Mouse (Mus musculus) megakaryocyte, embryonic 14.5 days (primary cell): ENCODE data around the gene Dguok. TPM values are rescaled to one million over a fixed set of nuclear protein-coding genes. Genes with fewer than 3 reads are reported as not detected.

Source experiments
- H3K27me3 ChIP-seq: replicated peaks from 2 replicates; pipeline ENCODE3; 2012; ENCODE audit warnings: inconsistent platforms
- H3K36me3 ChIP-seq: replicated peaks from 2 replicates; pipeline ENCODE3; 2012; ENCODE audit warnings: low read length, inconsistent platforms, mixed read lengths
- H3K4me1 ChIP-seq: 2 replicates; pipeline ENCODE4 v1.6.1; 2012; ENCODE audit warnings: inconsistent platforms
- H3K4me3 ChIP-seq: replicated peaks from 2 replicates; pipeline ENCODE3; 2012; ENCODE audit warnings: moderate library complexity, mild to moderate bottlenecking, inconsistent platforms
- H3K9me3 ChIP-seq: 2 replicates; pipeline ENCODE4 v1.6.1; 2012; ENCODE audit warnings: inconsistent platforms
- FLI1 ChIP-seq: IDR thresholded peaks from 2 replicates; pipeline ENCODE4 v1.6.1; 2012; ENCODE audit warnings: low read length, inconsistent platforms, mixed read lengths
- GATA1 ChIP-seq: IDR thresholded peaks from 3 replicates; pipeline ENCODE4 v1.6.1; 2012; ENCODE audit warnings: mixed read lengths, low read length, inconsistent platforms, borderline replicate concordance
- polyA plus RNA-seq: library from polyadenylated mRNA; stranded (reverse); fragments of >175 nt; gene quantifications from 2 replicates; pipeline ENCODE4 v1.2.3, GENCODE M21; 2012; ENCODE audit warnings: low replicate concordance; ENCODE audit not compliant: insufficient read depth

Dguok gene
- polyA plus RNA-seq, 1 experiment = 10.8 TPM

- TF ChIP-seq GATA1 = no peak
- TF ChIP-seq FLI1 = no peak
- Histone ChIP-seq H3K36me3 (peaks cover 73% of the 10 kb centered on the region), H3K4me3 (peak overlapping the region; percentile 59), H3K27me3 (no peaks in the 10 kb centered on the region), H3K9me3 (no peaks in the 10 kb centered on the region), H3K4me1 (peaks cover 99% of the 10 kb centered on the region)
Measured at GRCm38 (mm10) chr6:83437802-83438201, 69.0 kb downstream of the Dguok start.

- Histone ChIP-seq H3K4me3 (peak overlapping the region; percentile 59), H3K36me3 (peaks cover 74% of the 10 kb centered on the region), H3K9me3 (no peaks in the 10 kb centered on the region), H3K4me1 (peaks cover 99% of the 10 kb centered on the region), H3K27me3 (no peaks in the 10 kb centered on the region)
- TF ChIP-seq FLI1 (no peak), GATA1 (no peak)
Measured at GRCm38 (mm10) chr6:83437225-83437624, 69.5 kb downstream of the Dguok start.

GRCm38 (mm10) chr6:83436547-83436946 is 70.2 kb downstream of the Dguok start:
- peaks cover 99% of the 10 kb centered on the region for H3K4me1 ChIP-seq
- no peaks in the 10 kb centered on the region for H3K27me3 ChIP-seq
- peak overlapping the region; percentile 38 for H3K4me3 ChIP-seq
- TF ChIP-seq GATA1 (no peak), FLI1 (no peak)
- H3K9me3 ChIP-seq = no peaks in the 10 kb centered on the region
- peaks cover 81% of the 10 kb centered on the region for H3K36me3 ChIP-seq

- no peaks in the 10 kb centered on the region for H3K9me3 ChIP-seq
- peaks cover 90% of the 10 kb centered on the region for H3K4me1 ChIP-seq
- H3K36me3 ChIP-seq = peaks cover 90% of the 10 kb centered on the region
Measured at GRCm38 (mm10) chr6:83435174-83435573, 71.6 kb downstream of the Dguok start.

GRCm38 (mm10) chr6:83433546-83433945 is 73.2 kb downstream of the Dguok start:
- no peak for TF ChIP-seq GATA1
- Histone ChIP-seq H3K27me3 (no peaks in the 10 kb centered on the region), H3K4me1 (peaks cover 85% of the 10 kb centered on the region), H3K36me3 (peaks cover 92% of the 10 kb centered on the region), H3K4me3 (peak overlapping the region; percentile 46), H3K9me3 (no peaks in the 10 kb centered on the region)

More at GRCm38 (mm10) chr6:83435174-83435573, 71.6 kb downstream of the Dguok start:
- Histone ChIP-seq H3K27me3 (no peaks in the 10 kb centered on the region), H3K4me3 (no peak overlapping the region)
- no peak for TF ChIP-seq FLI1

- no peaks in the 10 kb centered on the region for H3K9me3 ChIP-seq
- TF ChIP-seq GATA1 (no peak), FLI1 (no peak)
- peaks cover 92% of the 10 kb centered on the region for H3K36me3 ChIP-seq
- no peaks in the 10 kb centered on the region for H3K27me3 ChIP-seq
- no peak overlapping the region for H3K4me3 ChIP-seq
- peaks cover 85% of the 10 kb centered on the region for H3K4me1 ChIP-seq
Measured at GRCm38 (mm10) chr6:83432966-83433365, 73.8 kb downstream of the Dguok start.

Other genes with a start within 250 kb of the Dguok start
- gene Mthfd2, start 181.1 kb downstream of the Dguok start, polyA plus RNA-seq = 17.8 and 30.5 TPM in 2 replicates
- gene Mob1a, start 181.0 kb downstream of the Dguok start, polyA plus RNA-seq = 20.8 and 26.9 TPM in 2 replicates
- 46.0 and 113 TPM in 2 replicates for gene Bola3, start 157.8 kb downstream of the Dguok start, polyA plus RNA-seq
- gene Tet3, start 47.9 kb downstream of the Dguok start, polyA plus RNA-seq = 10.6 and 12.2 TPM in 2 replicates
- not detected in 2 replicates for gene Actg2, start 29.3 kb upstream of the Dguok start, polyA plus RNA-seq
- gene Stambp, start 65.8 kb upstream of the Dguok start, polyA plus RNA-seq = 3.3 and 3.7 TPM in 2 replicates
- not detected in 2 replicates for gene Clec4f, start 149.2 kb upstream of the Dguok start, polyA plus RNA-seq
- not detected in 2 replicates for gene Cd207, start 170.9 kb upstream of the Dguok start, polyA plus RNA-seq
- 0.19 TPM in 1 of 2 replicates, not detected in the other for gene Vax2, start 204.3 kb upstream of the Dguok start, polyA plus RNA-seq
- not detected in 2 replicates for gene Atp6v1b1, start 236.0 kb upstream of the Dguok start, polyA plus RNA-seq